Mouse (Mus musculus) heart, adult 2 months (tissue): ENCODE measurements at regions not wholly inside any gene's neighbourhood (a gene's known extent, or its start where the extent isn't known, plus 50 kb on each side); places are given as distances from the start of the nearest gene placed in this dataset.

Experiments
- DNase-seq, 2 experiments: peaks; one replicate each; pipeline ENCODE4 v3.0.0; 2021
- H3K27ac ChIP-seq: fragments of 200-600 bp; 2 replicates; pipeline ENCODE4 v1.8.1; 2022
- H3K27me3 ChIP-seq: fragments of 200-500 bp; 2 replicates; pipeline ENCODE4 v1.6.1; 2012; ENCODE audit warnings: mild to moderate bottlenecking, low read length, inconsistent platforms, mixed read lengths; ENCODE audit not compliant: control insufficient read depth, insufficient read depth
- H3K36me3 ChIP-seq: fragments of 200-500 bp; 2 replicates; pipeline ENCODE4 v1.6.1; 2012; ENCODE audit warnings: low read length, inconsistent platforms; ENCODE audit not compliant: control insufficient read depth, insufficient read depth
- H3K4me1 ChIP-seq: fragments of 200-500 bp; 2 replicates; pipeline ENCODE4 v1.6.1; 2011; ENCODE audit warnings: low read length; ENCODE audit not compliant: control insufficient read depth, insufficient read depth
- H3K4me3 ChIP-seq: fragments of 200-600 bp; 2 replicates; pipeline ENCODE4 v1.8.1; 2022
- H3K79me2 ChIP-seq: fragments of 200-500 bp; replicated peaks from 2 replicates; pipeline ENCODE4 v1.6.1; 2012; ENCODE audit warnings: mild to moderate bottlenecking, inconsistent platforms, low read length, moderate library complexity, mixed read lengths; ENCODE audit not compliant: control insufficient read depth, insufficient read depth
- H3K9ac ChIP-seq: fragments of 200-500 bp; 2 replicates; pipeline ENCODE4 v1.6.1; 2012; ENCODE audit warnings: low read depth, mild to moderate bottlenecking, control low read depth, inconsistent platforms, low read length, mixed read lengths
- CTCF ChIP-seq: fragments of 200-600 bp; IDR thresholded peaks from 2 replicates; pipeline ENCODE4 v1.8.1; 2022; ENCODE audit warnings: antibody characterized with exemption, mild to moderate bottlenecking, moderate library complexity
- EP300 ChIP-seq: fragments of 200-500 bp; IDR thresholded peaks from 2 replicates; pipeline ENCODE4 v1.6.1; 2011; ENCODE audit warnings: low read depth, low read length, control low read depth; ENCODE audit not compliant: insufficient read depth
- POLR2A ChIP-seq: fragments of 200-500 bp; IDR thresholded peaks from 2 replicates; pipeline ENCODE4 v1.6.1; 2011; ENCODE audit warnings: mild to moderate bottlenecking, low read depth, low read length, control low read depth; ENCODE audit not compliant: insufficient read depth
- WGBS: fragments of 180-500 bp; shearing (Covaris S2); methylation state at CpG from one replicate; pipeline ENCODE4 v1.1.7; 2018; 5-methylcytosine and 5-hydroxymethylcytosine counted together
- intact Hi-C: fragments of 180-260 bp; cut with DNase I; formaldehyde crosslinking; loops from one replicate; pipeline ENCODE4 v1.15.1; 2025

DNA sequence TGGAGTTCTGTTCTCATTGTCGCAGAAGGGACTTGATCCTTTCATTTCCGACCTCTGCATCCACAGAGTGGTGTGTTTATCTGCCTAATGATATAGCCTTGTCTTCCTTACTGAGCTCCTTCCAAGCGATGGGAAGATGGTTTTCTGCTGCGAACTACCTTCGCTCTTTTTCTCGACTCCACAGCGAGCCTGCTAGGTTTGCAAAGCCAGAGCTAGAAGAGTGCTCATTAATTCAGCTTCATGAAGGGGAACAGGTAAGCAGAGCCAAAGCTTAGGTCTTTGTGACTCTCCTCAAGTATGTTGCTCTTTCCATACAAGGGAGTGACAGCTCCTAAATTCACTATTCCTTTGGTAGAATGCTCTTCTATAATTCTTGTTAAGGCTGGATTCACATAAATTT lies 176.9 kb upstream of the Ogfrl1 start:
- no peak overlapping the region for H3K4me3 ChIP-seq
- TF ChIP-seq CTCF, result no peak
- no peak for TF ChIP-seq POLR2A
- TF ChIP-seq EP300, result no peak
- WGBS, result 80% methylated on average over 7 of the region's 7 CpGs
- intact Hi-C loops, result no loop called here
- DNase-seq, result no peak
- no peaks in the 10 kb centered on the region for H3K79me2 ChIP-seq
- H3K27ac ChIP-seq, result no peak overlapping the region
- no peaks in the 10 kb centered on the region for H3K27me3 ChIP-seq
- H3K36me3 ChIP-seq, result no peaks in the 10 kb centered on the region
- H3K9ac ChIP-seq, result no peak overlapping the region
- H3K4me1 ChIP-seq, result no peaks in the 10 kb centered on the region

DNA sequence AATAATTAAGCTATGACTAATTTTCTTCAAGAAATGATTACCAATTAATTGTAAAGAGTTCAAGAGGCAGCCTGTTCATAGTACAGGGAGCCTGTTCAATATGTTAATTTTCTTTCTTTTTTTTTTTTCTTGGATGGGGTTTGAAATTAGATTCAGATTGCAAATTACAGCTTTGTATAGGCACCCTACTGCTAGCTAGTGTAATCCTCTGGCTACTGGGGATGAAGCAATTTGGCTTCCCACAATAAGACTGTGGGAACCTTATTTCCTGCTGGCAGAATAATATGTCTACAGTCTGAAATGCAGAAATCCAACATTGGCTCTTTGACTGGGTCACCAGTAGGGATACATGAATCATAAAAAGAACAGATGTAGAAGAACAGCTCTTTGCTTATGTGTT lies 177.4 kb upstream of the Ogfrl1 start:
- no peak overlapping the region for H3K27ac ChIP-seq
- H3K4me1 ChIP-seq, result no peaks in the 10 kb centered on the region
- H3K9ac ChIP-seq, result no peak overlapping the region
- intact Hi-C loops, result no loop called here
- TF ChIP-seq POLR2A (no peak), CTCF (no peak), EP300 (no peak)
- H3K79me2 ChIP-seq, result no peaks in the 10 kb centered on the region
- no peaks in the 10 kb centered on the region for H3K27me3 ChIP-seq
- DNase-seq, result no peak
- no peaks in the 10 kb centered on the region for H3K36me3 ChIP-seq
- no peak overlapping the region for H3K4me3 ChIP-seq

DNA sequence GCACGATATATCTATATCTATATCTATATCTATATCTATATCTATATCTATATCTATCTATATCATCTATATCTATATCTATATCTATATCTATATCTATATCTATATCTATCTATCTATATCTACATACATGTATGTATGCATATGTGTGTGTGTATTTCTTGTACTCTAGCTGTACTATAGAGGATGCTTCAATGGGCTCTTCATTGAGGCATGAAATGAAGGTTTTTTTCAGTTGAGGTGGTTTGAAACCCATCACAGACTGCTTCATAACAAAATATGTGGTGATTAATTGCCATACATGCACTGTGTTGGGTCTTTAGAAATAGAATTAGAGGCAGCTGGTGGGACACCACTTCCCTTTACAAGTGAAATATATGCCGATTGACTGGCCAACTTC lies 177.9 kb upstream of the Ogfrl1 start:
- intact Hi-C loops, result no loop called here
- H3K4me3 ChIP-seq, result no peak overlapping the region
- H3K27me3 ChIP-seq, result no peaks in the 10 kb centered on the region
- no peaks in the 10 kb centered on the region for H3K36me3 ChIP-seq
- no peak overlapping the region for H3K27ac ChIP-seq
- 86% methylated on average over 2 of the region's 2 CpGs for WGBS
- no peaks in the 10 kb centered on the region for H3K79me2 ChIP-seq
- DNase-seq, result no peak
- H3K4me1 ChIP-seq, result no peaks in the 10 kb centered on the region
- H3K9ac ChIP-seq, result no peak overlapping the region
- no peak for TF ChIP-seq CTCF
- TF ChIP-seq EP300, result no peak
- no peak for TF ChIP-seq POLR2A

DNA sequence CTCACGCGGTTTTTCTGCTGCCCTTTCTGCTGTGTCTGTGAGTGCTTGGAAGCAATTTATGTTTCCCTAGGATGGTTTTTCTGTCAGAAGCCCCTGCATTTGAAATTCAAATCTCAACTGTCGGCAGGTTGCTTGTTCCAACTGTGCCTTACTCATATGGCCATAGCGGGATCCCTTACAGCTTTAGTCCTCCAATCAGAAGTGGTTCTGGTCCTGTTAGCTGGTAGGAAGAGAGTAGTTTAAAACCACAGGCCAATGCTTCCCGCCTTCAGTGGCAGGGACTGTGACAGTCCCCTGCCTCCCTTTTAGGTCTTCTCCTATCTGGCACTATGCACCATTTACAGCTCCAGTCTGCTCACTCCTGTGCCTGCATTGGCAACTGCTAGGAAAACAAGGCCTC lies 178.6 kb upstream of the Ogfrl1 start:
- no peak overlapping the region for H3K4me3 ChIP-seq
- no peak for DNase-seq
- 74% methylated on average over 5 of the region's 5 CpGs for WGBS
- no peaks in the 10 kb centered on the region for H3K4me1 ChIP-seq
- no peaks in the 10 kb centered on the region for H3K79me2 ChIP-seq
- TF ChIP-seq EP300 (no peak), CTCF (no peak), POLR2A (no peak)
- H3K9ac ChIP-seq, result no peak overlapping the region
- intact Hi-C loops, result no loop called here
- no peaks in the 10 kb centered on the region for H3K36me3 ChIP-seq
- H3K27me3 ChIP-seq, result no peaks in the 10 kb centered on the region
- no peak overlapping the region for H3K27ac ChIP-seq

DNA sequence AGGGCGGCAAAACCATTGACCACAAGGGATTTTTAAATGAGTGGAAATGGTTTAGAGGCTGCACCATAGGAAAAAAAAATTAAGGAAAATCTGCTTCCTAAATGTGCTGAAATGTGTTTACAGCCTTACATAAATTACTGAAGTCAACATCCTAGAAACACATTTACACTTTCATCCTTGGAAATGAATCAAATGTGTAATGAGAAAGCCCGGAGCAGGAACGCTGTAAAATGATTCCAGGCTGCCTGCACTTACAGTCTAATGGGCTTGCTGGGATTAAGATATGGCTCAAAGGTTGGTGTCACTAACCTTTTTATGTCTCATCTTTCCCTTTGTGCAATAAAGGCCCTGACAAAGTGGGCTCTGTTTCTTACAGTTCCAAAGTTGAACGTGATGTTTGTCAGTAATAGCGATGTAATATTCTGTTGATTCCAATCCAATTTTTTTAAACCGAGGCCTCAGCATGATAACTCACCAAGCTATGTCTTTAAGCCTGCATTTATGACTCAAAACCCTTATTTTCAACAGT lies 172.1 kb upstream of the B3gat2 start:
- Histone ChIP-seq H3K27me3 (no peaks in the 10 kb centered on the region), H3K9ac (no peak overlapping the region), H3K36me3 (no peaks in the 10 kb centered on the region), H3K4me3 (no peak overlapping the region), H3K27ac (no peak overlapping the region), H3K4me1 (no peaks in the 10 kb centered on the region), H3K79me2 (no peaks in the 10 kb centered on the region)
- no peak for DNase-seq
- intact Hi-C loops, result no loop called here
- TF ChIP-seq CTCF, result no peak
- no peak for TF ChIP-seq EP300
- no peak for TF ChIP-seq POLR2A
- WGBS, result 80% methylated on average over 6 of the region's 6 CpGs

DNA sequence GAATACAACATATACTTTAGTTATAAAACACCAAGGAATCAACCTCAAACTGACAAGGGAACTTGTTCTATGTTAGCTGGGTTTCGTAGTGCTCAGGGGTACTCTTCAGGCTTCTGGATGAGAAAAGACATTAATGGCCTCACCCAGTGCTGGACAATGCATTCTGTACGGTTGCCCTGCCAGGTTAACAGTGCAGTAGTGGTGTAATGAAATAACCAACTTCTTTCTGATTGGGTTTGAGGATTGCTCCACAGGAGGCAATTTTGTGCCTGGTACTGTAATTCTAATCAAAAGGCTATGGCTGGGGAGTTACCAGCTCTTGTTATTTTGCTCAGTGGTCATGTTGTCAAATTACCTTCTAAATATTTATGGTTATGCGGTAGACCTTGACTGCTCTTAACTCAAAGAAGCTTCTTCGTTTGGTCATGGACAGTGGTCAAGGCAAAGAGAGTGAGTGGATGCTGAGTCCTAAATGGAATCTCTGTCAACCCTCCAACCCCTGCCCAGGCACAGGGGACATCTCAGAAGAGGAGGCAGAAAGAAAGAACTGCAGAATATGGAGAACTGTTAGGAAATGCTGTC lies 158.8 kb upstream of the B3gat2 start:
- H3K27me3 ChIP-seq, result peaks cover 2% of the 10 kb centered on the region; the same call in 1 of the 2 replicates
- no peak overlapping the region for H3K4me3 ChIP-seq
- H3K79me2 ChIP-seq, result no peaks in the 10 kb centered on the region
- no peak for DNase-seq
- no peak for TF ChIP-seq POLR2A
- TF ChIP-seq CTCF, result no peak
- no peak for TF ChIP-seq EP300
- WGBS, result 82% methylated on average over 4 of the region's 4 CpGs
- H3K9ac ChIP-seq, result no peak overlapping the region
- H3K27ac ChIP-seq, result no peak overlapping the region
- H3K4me1 ChIP-seq, result no peaks in the 10 kb centered on the region
- H3K36me3 ChIP-seq, result no peaks in the 10 kb centered on the region
- intact Hi-C loops, result no loop called here

DNA sequence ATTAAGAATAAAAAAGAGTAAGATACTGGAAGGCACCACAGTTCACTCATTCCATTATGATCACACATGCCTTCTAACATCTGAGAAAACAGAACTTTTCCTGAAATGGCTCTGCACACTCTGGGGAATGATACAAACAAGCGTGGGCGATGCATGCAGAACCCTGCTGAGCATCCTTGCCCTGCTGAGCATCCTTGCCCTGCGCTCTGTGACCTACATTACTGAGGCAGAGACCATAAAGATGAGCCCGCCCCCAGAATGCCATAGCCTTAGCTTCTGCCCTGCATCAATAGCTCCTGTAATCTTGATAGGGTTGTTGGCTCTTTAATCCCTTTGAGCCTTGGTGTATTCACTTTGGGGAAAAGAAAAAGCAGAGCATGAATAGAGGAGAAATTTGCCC lies 132.2 kb upstream of the B3gat2 start:
- no peak for DNase-seq
- Histone ChIP-seq H3K27ac (no peak overlapping the region), H3K4me1 (no peaks in the 10 kb centered on the region), H3K4me3 (no peak overlapping the region), H3K36me3 (no peaks in the 10 kb centered on the region), H3K27me3 (no peaks in the 10 kb centered on the region), H3K9ac (no peak overlapping the region), H3K79me2 (no peaks in the 10 kb centered on the region)
- WGBS, result 54% methylated on average over 4 of the region's 4 CpGs
- intact Hi-C loops, result no loop called here
- TF ChIP-seq CTCF (no peak), EP300 (no peak), POLR2A (no peak)
